Mouse (Mus musculus): Measurements from ENCODE around the gene Hnrnph1.

GRCm38 (mm10) chr11:50391272-50391960, 14.6 kb downstream of the Hnrnph1 start:
- TF ChIP-seq CTCF (IDR thresholded peaks at IDR 0.05; ENCODE audit: control insufficient read depth, insufficient read depth, low read length) (no peak), POLR2A (IDR thresholded peaks at IDR 0.05; ENCODE audit: borderline replicate concordance, control insufficient read depth, low read depth, low read length) (no peak)
